ENCODE assay signal across 8 mouse cellular contexts in the genomic region with DNA sequence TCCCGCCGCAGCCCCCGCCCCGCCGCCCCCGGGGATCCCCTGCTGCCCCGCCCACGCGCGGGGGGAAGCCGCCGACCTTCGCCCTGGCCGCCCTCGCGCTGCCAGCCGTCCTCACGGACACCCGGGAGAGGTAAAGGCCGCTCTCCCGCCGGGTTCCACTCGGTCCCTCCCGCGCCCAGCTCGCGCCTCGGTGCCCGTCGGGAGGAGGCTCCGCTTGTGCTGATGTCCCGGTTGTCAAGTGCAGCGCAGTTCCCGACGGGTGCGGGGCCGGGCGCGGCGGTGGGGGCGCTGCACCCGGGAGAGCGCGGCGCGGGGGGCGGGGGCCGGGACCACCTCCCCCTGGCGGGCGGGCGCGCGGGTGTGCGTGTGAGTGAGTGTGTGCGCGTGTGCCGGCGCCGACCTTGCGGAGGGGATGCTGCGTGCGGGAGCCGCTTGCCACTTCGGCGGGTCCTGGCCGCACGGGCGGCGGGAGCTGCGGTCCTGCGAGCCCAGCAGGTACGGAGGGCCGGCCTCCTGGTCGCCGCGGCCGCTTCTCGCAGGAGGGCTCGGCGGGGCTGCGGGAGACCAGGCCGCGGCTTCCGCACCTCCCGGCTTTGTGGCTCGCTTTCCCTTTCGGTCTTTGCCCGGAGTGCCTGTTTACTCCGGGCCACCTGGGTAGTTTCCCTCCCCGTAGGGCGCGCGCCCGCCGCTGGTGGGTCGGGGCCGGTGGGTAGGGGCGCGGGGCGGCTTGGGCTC. TPM values are rescaled to one million over a fixed set of nuclear protein-coding genes. Genes with fewer than 3 reads are reported as not detected.
A peak's percentile ranks its signal among the peaks of the same experiment; 100 is the strongest.
DNase-seq lines count a peak whose midpoint lies in the region; ATAC-seq and TF ChIP-seq lines count a peak whose summit lies in the region.

A gene (plus strand): TSS at position 61 of the 735 bp plus-strand sequence.

- H3K27ac ChIP-seq in embryonic facial prominence, embryonic 10.5 days (replicated peaks) = peak within 1 kb of the TSS; percentile 94
- peak within 1 kb of the TSS; percentile 97 for H3K27ac ChIP-seq in kidney, embryonic 14.5 days (ENCODE audit: low read depth, low read length)
- H3K27ac ChIP-seq in liver, embryonic 11.5 days (ENCODE audit: low read depth, low read length) = peak within 1 kb of the TSS; percentile 95
- peak within 1 kb of the TSS; percentile 95 for H3K27ac ChIP-seq in stomach, postnatal 0 days (replicated peaks)

- H3K27me3 ChIP-seq in embryonic facial prominence, embryonic 10.5 days (replicated peaks; ENCODE audit: low read depth, poor library complexity, severe bottlenecking) = peaks cover 7% of the 10 kb centered on the region; the same call in 1 of the 2 replicates
- no peaks in the 10 kb centered on the region for H3K27me3 ChIP-seq in kidney, embryonic 14.5 days (ENCODE audit: control insufficient read depth, insufficient read depth, low read length)
- H3K27me3 ChIP-seq in liver, embryonic 11.5 days (replicated peaks; ENCODE audit: control insufficient read depth, insufficient read depth, low read length) = no peaks in the 10 kb centered on the region
- H3K27me3 ChIP-seq in stomach, postnatal 0 days (ENCODE audit: control insufficient read depth, insufficient read depth, low read length) = no peaks in the 10 kb centered on the region

- H3K36me3 ChIP-seq in embryonic facial prominence, embryonic 10.5 days (replicated peaks) = peaks cover 22% of the 10 kb centered on the region
- peaks cover 15% of the 10 kb centered on the region; the same call in 1 of the 2 replicates for H3K36me3 ChIP-seq in kidney, embryonic 14.5 days (ENCODE audit: control insufficient read depth, insufficient read depth, low read length)
- H3K36me3 ChIP-seq in liver, embryonic 11.5 days (ENCODE audit: control insufficient read depth, insufficient read depth, low read length) = peaks cover 2% of the 10 kb centered on the region; the same call in 1 of the 2 replicates
- peaks cover 4% of the 10 kb centered on the region; the same call in 1 of the 2 replicates for H3K36me3 ChIP-seq in stomach, postnatal 0 days (ENCODE audit: control insufficient read depth, insufficient read depth, low read length)

- H3K9me3 ChIP-seq in embryonic facial prominence, embryonic 10.5 days = no peaks in the 10 kb centered on the region
- H3K9me3 ChIP-seq in kidney, embryonic 14.5 days (ENCODE audit: control insufficient read depth, low read length) = no peaks in the 10 kb centered on the region
- no peaks in the 10 kb centered on the region for H3K9me3 ChIP-seq in liver, embryonic 11.5 days (ENCODE audit: control insufficient read depth, low read length)
- no peaks in the 10 kb centered on the region for H3K9me3 ChIP-seq in stomach, postnatal 0 days (ENCODE audit: control insufficient read depth, low read length)

- WGBS in embryonic facial prominence, embryonic 10.5 days = under 1% methylated on average over 85 of the region's 100 CpGs
- under 1% methylated on average over 72 of the region's 100 CpGs for WGBS in kidney, embryonic 14.5 days
- WGBS in liver, embryonic 11.5 days = under 1% methylated on average over 85 of the region's 100 CpGs
- under 1% methylated on average over 65 of the region's 100 CpGs for WGBS in stomach, postnatal 0 days

- peak; percentile 42 for DNase-seq in 3T3-L1 (ENCODE audit: low read depth, low spot score)
- DNase-seq in adrenal gland, postnatal 10 days = no peak
- DNase-seq in embryonic facial prominence, embryonic 10.5 days (ENCODE audit: low spot score) = peak; percentile 81
- no peak for DNase-seq in gonadal fat pad, adult 2 months (ENCODE audit: low read depth)
- DNase-seq in liver, embryonic 11.5 days (ENCODE audit: low spot score) = peak; percentile 81
- DNase-seq in stomach, postnatal 0 days (ENCODE audit: low spot score) = peak; percentile 68

- peak within 1 kb of the TSS; percentile 74 for H3K4me3 ChIP-seq in embryonic facial prominence, embryonic 10.5 days
- peak within 1 kb of the TSS; percentile 72 for H3K4me3 ChIP-seq in kidney, embryonic 14.5 days (ENCODE audit: low read length)
- peak within 1 kb of the TSS; percentile 92 for H3K4me3 ChIP-seq in liver, embryonic 11.5 days (ENCODE audit: low read depth, low read length)
- H3K4me3 ChIP-seq in stomach, postnatal 0 days (ENCODE audit: low read depth, low read length) = peak within 1 kb of the TSS; percentile 95

- H3K4me1 ChIP-seq in embryonic facial prominence, embryonic 10.5 days = peaks cover 30% of the 10 kb centered on the region
- peaks cover 4% of the 10 kb centered on the region; the same call in 1 of the 2 replicates for H3K4me1 ChIP-seq in kidney, embryonic 14.5 days (ENCODE audit: control insufficient read depth, insufficient read depth, low read length)
- H3K4me1 ChIP-seq in liver, embryonic 11.5 days (replicated peaks; ENCODE audit: control insufficient read depth, insufficient read depth, low read length) = peaks cover 22% of the 10 kb centered on the region
- H3K4me1 ChIP-seq in stomach, postnatal 0 days (replicated peaks; ENCODE audit: control insufficient read depth, insufficient read depth) = 0 out of 2 replicates have a peak, but pooled peaks cover 2% of the 10 kb centered on the region

- TF ChIP-seq EP300 in stomach, postnatal 0 days (optimal IDR thresholded peaks at IDR 0.05) = no peak

- peak; percentile 41 for ATAC-seq in kidney, embryonic 14.5 days (ENCODE audit: low FRiP score, low TSS enrichment)
- peak; percentile 41 for ATAC-seq in liver, embryonic 11.5 days (replicated peaks; ENCODE audit: low FRiP score)
- ATAC-seq in monocyte, adult 5-6 weeks (replicated peaks; ENCODE audit: insufficient number of reproducible peaks, low FRiP score, low TSS enrichment, poor library complexity, severe bottlenecking) = no peak
- ATAC-seq in stomach, postnatal 0 days (ENCODE audit: low FRiP score, low TSS enrichment) = peak; percentile 48

- peak within 1 kb of the TSS; percentile 78 for H3K9ac ChIP-seq in kidney, embryonic 14.5 days (ENCODE audit: low read depth, low read length)
- H3K9ac ChIP-seq in liver, embryonic 11.5 days (ENCODE audit: low read depth, low read length) = peak within 1 kb of the TSS; percentile 85
- H3K9ac ChIP-seq in stomach, postnatal 0 days (ENCODE audit: low read length) = peak within 1 kb of the TSS; percentile 91

- peak within 1 kb of the TSS; percentile 84 for H3K4me2 ChIP-seq in kidney, embryonic 14.5 days (replicated peaks; ENCODE audit: low read depth, low read length)
- H3K4me2 ChIP-seq in liver, embryonic 11.5 days = peak within 1 kb of the TSS; percentile 77
- peak within 1 kb of the TSS; percentile 91 for H3K4me2 ChIP-seq in stomach, postnatal 0 days (replicated peaks; ENCODE audit: low read depth)

- TF ChIP-seq CTCF in stomach, postnatal 0 days (IDR thresholded peaks at IDR 0.05; ENCODE audit: low read depth) = peak; percentile 32

RNA-seq across cellular contexts. Expression of the gene that starts here (rescaled TPM):
- total RNA-seq in adrenal gland, postnatal 10 days (2021) = 10 to 100 TPM; 21.0 to 24.3 TPM
- polyA plus RNA-seq in embryonic facial prominence, embryonic 10.5 days (2016; fragmentation: Nextera tagmentation; extraction: Ambion mirVana) = 9.4 and 10.3 TPM in 2 replicates
- polyA plus RNA-seq in gonadal fat pad, adult 2 months (2012; rRNA removed) = 18.9 and 19.5 TPM in 2 replicates
- 14.3 and 16.1 TPM in 2 replicates for polyA plus RNA-seq in kidney, embryonic 14.5 days (2014; fragmentation: Nextera tagmentation; extraction: Ambion mirVana)
- polyA plus RNA-seq in liver, embryonic 11.5 days (2014; fragmentation: Nextera tagmentation; extraction: Ambion mirVana) = 4.7 and 6.7 TPM in 2 replicates
- total RNA-seq in monocyte, adult 5-6 weeks (2017) = 13.8 to 34.8 TPM (median 22.9 TPM) in 3 replicates
- 4.2 and 4.6 TPM in 2 replicates for polyA plus RNA-seq in stomach, postnatal 0 days (2015; fragmentation: Nextera tagmentation; extraction: Ambion mirVana)

Comparison
In these comparisons a context has a peak if more than half of its experiments do, and no peak if none do; other contexts are left out.
1. DNase-seq: peak in 3T3-L1 (single experiment), embryonic facial prominence, embryonic 10.5 days (single experiment), liver, embryonic 11.5 days (single experiment) and stomach, postnatal 0 days (single experiment); none in adrenal gland, postnatal 10 days (single experiment) and gonadal fat pad, adult 2 months (single experiment).
2. Peak in every context shown above with its lines, with median percentiles within 50 percentile points of each other: H3K27ac ChIP-seq, H3K4me3 ChIP-seq, H3K4me2 ChIP-seq and H3K9ac ChIP-seq.